Mouse (Mus musculus): ENCODE results near the gene Vmn1r104. TPM values are rescaled to one million over a fixed set of nuclear protein-coding genes. Genes with fewer than 3 reads are reported as not detected.
"Not testable (repeated sequence)": the region's sequence is repeated elsewhere in the genome, so short reads cannot be mapped to it uniquely, and the experiment has no call there.

The Vmn1r104 gene
- not detected for total RNA-seq (2021)

GRCm38 (mm10) chr7:20533537-20533936 lies at the start of gene Vmn1r104:
Gene Vmn1r104, plus strand, starts transcription at chr7:20533837.
- DNase-seq (ENCODE audit: extremely low spot score in 1 of 2, low spot score in 2 of 2); intact Hi-C loops (cut with DNase I): not testable (repeated sequence)

GRCm38 (mm10) chr7:20510434-20510833 lies 23.2 kb upstream of the Vmn1r104 start, which contains the start of gene Vmn1r103:
Gene Vmn1r103, minus strand, starts transcription at chr7:20510534.
- intact Hi-C loops (cut with DNase I); DNase-seq (ENCODE audit: extremely low spot score in 1 of 2, low spot score in 2 of 2): not testable (repeated sequence)

- DNase-seq (ENCODE audit: extremely low spot score in 1 of 2, low spot score in 2 of 2): not testable (repeated sequence)
These were observed 12.0 kb downstream of the Vmn1r104 start, which contains the start of gene Gm5726 for GRCm38 (mm10) chr7:20545657-20546056. Gene Gm5726, minus strand, starts transcription at chr7:20545757.

GRCm38 (mm10) chr7:20576141-20576540 lies 42.5 kb downstream of the Vmn1r104 start, which contains the start of gene Gm4141:
Gene Gm4141, minus strand, starts transcription at chr7:20576241.
- intact Hi-C loops (cut with DNase I); DNase-seq (ENCODE audit: extremely low spot score in 1 of 2, low spot score in 2 of 2): not testable (repeated sequence)

More at GRCm38 (mm10) chr7:20545657-20546056, 12.0 kb downstream of the Vmn1r104 start, which contains the start of gene Gm5726:
- intact Hi-C loops (cut with DNase I): not testable (repeated sequence)

Other genes starting within 250 kb of the Vmn1r104 start
- gene Gm4133, start 199.8 kb upstream of the Vmn1r104 start, total RNA-seq (2021): not detected
- gene Gm5728, start 158.4 kb upstream of the Vmn1r104 start, total RNA-seq (2021): not detected
- not detected for gene Vmn1r100, start 115.9 kb upstream of the Vmn1r104 start, total RNA-seq (2021)
- not detected for gene Vmn1r101, start 91.2 kb upstream of the Vmn1r104 start, total RNA-seq (2021)
- gene Gm10670, start 58.9 kb upstream of the Vmn1r104 start, total RNA-seq (2021): not detected
- not detected for gene Vmn1r103, start 23.3 kb upstream of the Vmn1r104 start, total RNA-seq (2021)
- not detected for gene Gm5726, start 11.9 kb downstream of the Vmn1r104 start, total RNA-seq (2021)
- gene Gm4141, start 42.4 kb downstream of the Vmn1r104 start, total RNA-seq (2021): not detected
- not detected for gene Gm4513, start 65.2 kb downstream of the Vmn1r104 start, total RNA-seq (2021)
- not detected for gene Vmn1r107, start 135.1 kb downstream of the Vmn1r104 start, total RNA-seq (2021)
- gene Vmn1r111, start 169.4 kb downstream of the Vmn1r104 start, total RNA-seq (2021): not detected
- gene Gm10668, start 196.8 kb downstream of the Vmn1r104 start, total RNA-seq (2021): not detected
- not detected for gene Vmn1r112, start 237.3 kb downstream of the Vmn1r104 start, total RNA-seq (2021)

Measured in left cerebral cortex, postnatal 10 days (tissue).